In genomic region chr13:85692374-85692773, GRCm38 (mm10) we compare ENCODE assay signal across 22 mouse cellular contexts.
DNase-seq lines count a peak whose midpoint lies in the region; ATAC-seq lines count a peak whose summit lies in the region.
"Had no signal": no experiment of that assay in that cellular context is flagged by ENCODE, and none has a peak within 500 bp of the region (broad histone marks: within the 10 kb centered on the region; RNA-seq: fewer than 3 reads in every experiment).

No protein-coding gene starts in this region.

- no peak overlapping the region for H3K9ac ChIP-seq in forebrain, embryonic 14.5 days (ENCODE audit: low read length)
- no peak overlapping the region for H3K9ac ChIP-seq in lung, embryonic 15.5 days
- no peak overlapping the region for H3K9ac ChIP-seq in intestine, embryonic 16.5 days (ENCODE audit: low read depth, low read length)
- H3K9ac ChIP-seq: hindbrain, embryonic 12.5 days; hindbrain, embryonic 15.5 days had no signal

- H3K36me3 ChIP-seq in forebrain, embryonic 14.5 days (ENCODE audit: control insufficient read depth, insufficient read depth, low read length), result no peaks in the 10 kb centered on the region
- no peaks in the 10 kb centered on the region for H3K36me3 ChIP-seq in forebrain, embryonic 10.5 days (replicated peaks)
- no peaks in the 10 kb centered on the region for H3K36me3 ChIP-seq in lung, embryonic 15.5 days
- no peaks in the 10 kb centered on the region for H3K36me3 ChIP-seq in intestine, embryonic 16.5 days (ENCODE audit: control insufficient read depth, insufficient read depth, low read length)
- H3K36me3 ChIP-seq: G1E; hindbrain, embryonic 12.5 days; hindbrain, embryonic 15.5 days had no signal

- H3K9me3 ChIP-seq in forebrain, embryonic 14.5 days (replicated peaks; ENCODE audit: control insufficient read depth, low read length), result no peaks in the 10 kb centered on the region
- no peaks in the 10 kb centered on the region for H3K9me3 ChIP-seq in forebrain, embryonic 10.5 days
- H3K9me3 ChIP-seq in lung, embryonic 15.5 days, result no peaks in the 10 kb centered on the region
- no peaks in the 10 kb centered on the region for H3K9me3 ChIP-seq in intestine, embryonic 16.5 days (ENCODE audit: control insufficient read depth, low read length)
- H3K9me3 ChIP-seq: G1E; hindbrain, embryonic 12.5 days; hindbrain, embryonic 15.5 days had no signal

- H3K27ac ChIP-seq in forebrain, embryonic 14.5 days (ENCODE audit: low read depth, low read length), result no peak overlapping the region
- no peak overlapping the region for H3K27ac ChIP-seq in forebrain, embryonic 10.5 days
- no peak overlapping the region for H3K27ac ChIP-seq in lung, embryonic 15.5 days
- H3K27ac ChIP-seq in intestine, embryonic 16.5 days (ENCODE audit: low read length), result no peak overlapping the region
- H3K27ac ChIP-seq: gastrocnemius, adult 2 months; hindbrain, embryonic 12.5 days; hindbrain, embryonic 15.5 days had no signal

- no peak for ATAC-seq in forebrain, embryonic 14.5 days
- peak; percentile 59; the same call in 1 of the 2 replicates for ATAC-seq in lung, embryonic 15.5 days (ENCODE audit: borderline replicate concordance, extremely low read depth, low FRiP score, low TSS enrichment)
- ATAC-seq in intestine, embryonic 16.5 days, result no peak
- no peak for ATAC-seq in CD4-positive, CD25-positive, alpha-beta regulatory T cell, adult 4 months
- ATAC-seq: forebrain, embryonic 16.5 days had no signal

- no peak overlapping the region for H3K4me2 ChIP-seq in forebrain, embryonic 14.5 days (ENCODE audit: low read length)
- H3K4me2 ChIP-seq in lung, embryonic 15.5 days, result no peak overlapping the region
- H3K4me2 ChIP-seq in intestine, embryonic 16.5 days (ENCODE audit: low read depth, low read length), result no peak overlapping the region
- H3K4me2 ChIP-seq: heart, embryonic 11.5 days; hindbrain, embryonic 12.5 days; hindbrain, embryonic 15.5 days had no signal

- DNase-seq in forebrain, embryonic 14.5 days (ENCODE audit: low spot score), result peak; percentile 3
- DNase-seq in forebrain, embryonic 10.5 days (ENCODE audit: extremely low spot score, low spot score), result no peak
- DNase-seq in lung, postnatal 10 days, result no peak
- DNase-seq in Muller cell, postnatal 12 days (ENCODE audit: inconsistent ontology term), result peak; percentile 73
- DNase-seq in mesoderm, embryonic 11.5 days (ENCODE audit: low read depth, low spot score), result peak; percentile 1
- DNase-seq: adrenal gland, adult 2 months; adrenal gland, postnatal 14 days; cerebellum, adult 18-20 months; cerebellum, adult 9-10 months; cerebellum, postnatal 14 days; gastrocnemius, adult 2 months; gastrocnemius, postnatal 14 days; heart, adult 11 months had no signal

- H3K27me3 ChIP-seq in forebrain, embryonic 14.5 days (replicated peaks; ENCODE audit: control insufficient read depth, insufficient read depth, low read length), result no peaks in the 10 kb centered on the region
- no peaks in the 10 kb centered on the region for H3K27me3 ChIP-seq in forebrain, embryonic 10.5 days (ENCODE audit: poor library complexity, severe bottlenecking)
- H3K27me3 ChIP-seq in lung, embryonic 15.5 days, result no peaks in the 10 kb centered on the region
- no peaks in the 10 kb centered on the region for H3K27me3 ChIP-seq in intestine, embryonic 16.5 days (replicated peaks; ENCODE audit: control insufficient read depth, insufficient read depth, low read length)
- H3K27me3 ChIP-seq: CH12.LX; hindbrain, embryonic 12.5 days; hindbrain, embryonic 15.5 days had no signal

- no peak overlapping the region for H3K4me3 ChIP-seq in forebrain, embryonic 14.5 days (ENCODE audit: low read depth, low read length)
- H3K4me3 ChIP-seq in forebrain, embryonic 10.5 days, result no peak overlapping the region
- no peak overlapping the region for H3K4me3 ChIP-seq in lung, embryonic 15.5 days
- H3K4me3 ChIP-seq in intestine, embryonic 16.5 days (ENCODE audit: low read length), result no peak overlapping the region
- H3K4me3 ChIP-seq: gastrocnemius, adult 2 months; hindbrain, embryonic 12.5 days; hindbrain, embryonic 15.5 days had no signal

- 53% methylated on average over 1 of the region's 1 CpGs for WGBS in forebrain, embryonic 14.5 days
- 81% methylated on average over 1 of the region's 1 CpGs for WGBS in forebrain, embryonic 10.5 days
- WGBS in lung, embryonic 15.5 days, result 18% methylated on average over 1 of the region's 1 CpGs
- WGBS in intestine, embryonic 16.5 days, result 25% methylated on average over 1 of the region's 1 CpGs

- no peaks in the 10 kb centered on the region for H3K4me1 ChIP-seq in forebrain, embryonic 14.5 days (ENCODE audit: control insufficient read depth, insufficient read depth, low read length)
- H3K4me1 ChIP-seq in forebrain, embryonic 10.5 days, result no peaks in the 10 kb centered on the region
- no peaks in the 10 kb centered on the region for H3K4me1 ChIP-seq in lung, embryonic 15.5 days
- H3K4me1 ChIP-seq in intestine, embryonic 16.5 days (ENCODE audit: control insufficient read depth, insufficient read depth, low read length), result no peaks in the 10 kb centered on the region
- H3K4me1 ChIP-seq: hindbrain, embryonic 12.5 days; hindbrain, embryonic 15.5 days had no signal

Comparison
In these comparisons a context has a peak if more than half of its experiments do, and no peak if none do; other contexts are left out.
1. DNase-seq: peak in forebrain, embryonic 14.5 days (single experiment), Muller cell, postnatal 12 days (single experiment) and mesoderm, embryonic 11.5 days (single experiment); none in forebrain, embryonic 10.5 days (single experiment) and lung, postnatal 10 days (single experiment).